Mouse (Mus musculus) limb, embryonic 13.5 days (tissue): Measurements from ENCODE around the gene Ddx31. TPM values are rescaled to one million over a fixed set of nuclear protein-coding genes. Genes with fewer than 3 reads are reported as not detected.

Experiments used
- ATAC-seq: fragments of 200-750 bp; cut with Nextera tagmentation; 2 replicates; pipeline ENCODE4 v1.8.0; 2017; ENCODE audit warnings: low read depth, moderate number of reproducible peaks, moderate TSS enrichment; ENCODE audit not compliant: low FRiP score
- H3K27ac ChIP-seq: fragments of 300-500 bp; sonication (generic); 2 replicates; pipeline ENCODE4 v1.5.1; 2015; ENCODE audit warnings: inconsistent platforms, mild to moderate bottlenecking, moderate library complexity
- H3K27me3 ChIP-seq: fragments of 300-500 bp; sonication (generic); 2 replicates; pipeline ENCODE4 v1.6.1; 2015; ENCODE audit warnings: mild to moderate bottlenecking, inconsistent platforms
- H3K36me3 ChIP-seq: fragments of 300-500 bp; sonication (generic); 2 replicates; pipeline ENCODE4 v1.6.1; 2015; ENCODE audit warnings: inconsistent platforms, mild to moderate bottlenecking, moderate library complexity
- H3K4me1 ChIP-seq: fragments of 300-500 bp; sonication (generic); 2 replicates; pipeline ENCODE4 v1.6.1; 2015; ENCODE audit warnings: inconsistent platforms
- H3K4me2 ChIP-seq: fragments of 300-500 bp; sonication (generic); replicated peaks from 2 replicates; pipeline ENCODE4 v1.6.1; 2015; ENCODE audit warnings: inconsistent platforms, mild to moderate bottlenecking, moderate library complexity
- H3K4me3 ChIP-seq: fragments of 300-500 bp; sonication (generic); 2 replicates; pipeline ENCODE4 v1.5.1; 2015; ENCODE audit warnings: moderate library complexity, mild to moderate bottlenecking, inconsistent platforms
- H3K9ac ChIP-seq: fragments of 300-500 bp; sonication (generic); 2 replicates; pipeline ENCODE4 v1.6.1; 2015; ENCODE audit warnings: mild to moderate bottlenecking, inconsistent platforms
- H3K9me3 ChIP-seq: fragments of 300-500 bp; sonication (generic); 2 replicates; pipeline ENCODE4 v1.6.1; 2016; ENCODE audit warnings: inconsistent platforms
- WGBS: fragments of 180-500 bp; shearing (Covaris S2); methylation state at CpG from one replicate; pipeline ENCODE4 v1.1.7; 2015; 5-methylcytosine and 5-hydroxymethylcytosine counted together
- polyA plus RNA-seq: library from polyadenylated mRNA; unstranded; fragments of >200 nt; fragmentation: Nextera tagmentation; extraction: Ambion mirVana; gene quantifications from 2 replicates; pipeline ENCODE4 v1.2.1, GENCODE M21; 2015

The Ddx31 gene
- polyA plus RNA-seq, 1 experiment from 2014 or later: 15.0 TPM

DNA sequence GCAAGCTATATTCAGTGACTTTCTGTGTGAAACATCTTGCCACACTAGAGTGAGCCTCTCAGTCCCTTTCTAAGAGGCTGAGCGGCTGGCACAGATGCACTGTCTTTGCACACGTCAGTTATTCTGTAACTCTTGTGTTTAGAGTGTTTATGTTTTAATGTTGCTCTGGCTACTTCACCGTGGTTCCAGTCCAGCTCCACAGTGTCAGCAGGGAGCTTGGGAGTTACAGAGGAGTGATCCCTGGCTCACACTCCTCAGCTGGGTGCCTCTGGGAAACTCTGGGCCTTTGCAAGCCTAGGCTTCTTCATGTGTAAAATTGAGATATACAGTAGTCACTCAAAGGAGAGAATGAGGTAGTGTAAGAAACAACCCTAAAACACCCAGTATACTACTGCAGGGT, 41.8 kb downstream of the Ddx31 start:
- Histone ChIP-seq H3K27me3 (no peaks in the 10 kb centered on the region), H3K9ac (no peak overlapping the region), H3K4me2 (no peak overlapping the region), H3K9me3 (no peaks in the 10 kb centered on the region), H3K4me3 (no peak overlapping the region), H3K4me1 (no peaks in the 10 kb centered on the region), H3K27ac (no peak overlapping the region), H3K36me3 (peaks cover 65% of the 10 kb centered on the region)
- WGBS: 94% methylated on average over 3 of the region's 3 CpGs
- ATAC-seq: no peak

DNA sequence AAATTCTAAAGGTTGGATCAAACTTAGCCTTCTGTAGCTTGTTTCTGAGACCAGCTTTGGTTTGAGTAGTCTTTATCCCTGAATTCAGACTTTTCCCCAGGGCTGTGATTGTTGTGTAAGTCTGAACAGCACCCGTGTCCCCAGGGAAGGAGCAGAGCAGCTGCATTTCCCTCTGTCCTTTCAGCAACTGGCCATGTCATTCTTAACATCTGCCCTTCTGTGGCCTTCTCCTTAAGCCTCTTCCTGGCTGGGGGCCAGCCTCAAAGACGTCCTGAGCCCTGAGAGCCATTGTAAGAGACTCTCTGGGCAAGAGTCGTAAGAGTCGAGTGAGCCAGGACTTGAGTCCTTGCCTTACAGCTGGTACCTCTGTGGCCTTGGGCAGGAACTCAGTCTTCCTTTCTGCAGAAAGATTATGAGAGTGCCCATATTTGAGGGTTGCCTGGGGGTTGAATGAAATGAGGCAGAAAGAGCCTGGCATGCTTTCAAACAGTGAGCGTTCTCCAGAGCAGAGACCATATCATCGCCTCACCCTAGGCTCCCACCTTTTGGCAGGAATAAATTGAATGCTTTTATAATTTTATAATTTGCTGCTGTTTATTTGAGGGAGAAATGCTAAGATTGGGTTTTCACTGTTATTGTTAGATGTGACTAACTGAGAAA, 42.8 kb downstream of the Ddx31 start:
- Histone ChIP-seq H3K4me3 (no peak overlapping the region), H3K9me3 (no peaks in the 10 kb centered on the region), H3K4me2 (no peak overlapping the region), H3K27me3 (no peaks in the 10 kb centered on the region), H3K27ac (no peak overlapping the region), H3K4me1 (no peaks in the 10 kb centered on the region), H3K9ac (no peak overlapping the region), H3K36me3 (peaks cover 65% of the 10 kb centered on the region)
- 73% methylated on average over 6 of the region's 6 CpGs for WGBS
- ATAC-seq: no peak

DNA sequence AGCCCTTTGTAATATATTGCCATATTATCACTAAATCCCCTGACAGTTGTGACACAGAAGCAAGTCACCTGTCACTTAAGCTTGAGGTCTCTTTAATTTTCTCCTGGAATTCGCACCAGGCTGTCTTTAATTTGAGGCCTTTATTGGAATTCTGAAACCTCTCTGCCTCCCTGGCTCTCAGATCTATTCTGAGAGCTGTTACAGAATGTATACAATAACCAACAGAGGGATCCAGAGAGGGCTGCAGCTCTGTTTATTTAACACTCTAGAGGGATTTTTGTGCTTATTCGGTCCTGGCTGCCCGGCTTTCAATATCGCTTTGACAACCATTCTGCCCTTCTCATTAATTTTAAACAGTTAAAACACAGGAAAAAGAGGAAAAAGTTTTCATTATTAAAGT, 44.7 kb downstream of the Ddx31 start:
- no peak overlapping the region for H3K4me3 ChIP-seq
- H3K36me3 ChIP-seq: peaks cover 74% of the 10 kb centered on the region
- no peak overlapping the region for H3K27ac ChIP-seq
- no peaks in the 10 kb centered on the region for H3K4me1 ChIP-seq
- no peaks in the 10 kb centered on the region for H3K27me3 ChIP-seq
- WGBS: 59% methylated on average over 4 of the region's 4 CpGs
- H3K9me3 ChIP-seq: no peaks in the 10 kb centered on the region
- no peak overlapping the region for H3K9ac ChIP-seq
- ATAC-seq: no peak
- H3K4me2 ChIP-seq: no peak overlapping the region

DNA sequence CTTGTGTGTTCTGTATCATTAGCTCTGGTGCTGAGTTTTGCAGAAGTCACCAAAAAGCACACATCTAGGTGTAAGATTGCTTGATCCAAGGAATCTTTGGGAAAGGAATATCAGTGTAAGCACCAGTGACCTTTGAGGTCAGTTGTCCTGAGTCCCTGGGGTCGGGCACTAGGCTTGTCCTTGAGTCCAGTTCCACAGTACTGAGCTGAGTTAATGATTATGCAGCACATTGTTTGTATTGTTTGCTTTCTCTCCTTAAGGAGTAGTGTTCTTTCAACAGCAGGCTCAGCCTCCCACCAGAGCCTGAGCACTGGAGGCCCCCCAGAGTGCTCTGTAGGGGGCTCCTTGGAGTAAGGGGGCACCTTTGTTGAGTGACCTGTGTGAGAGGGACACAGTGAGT, 52.6 kb downstream of the Ddx31 start:
- Histone ChIP-seq H3K27me3 (no peaks in the 10 kb centered on the region), H3K9me3 (no peaks in the 10 kb centered on the region), H3K9ac (no peak overlapping the region), H3K27ac (no peak overlapping the region), H3K4me3 (no peak overlapping the region), H3K36me3 (peaks cover 87% of the 10 kb centered on the region), H3K4me2 (no peak overlapping the region), H3K4me1 (no peaks in the 10 kb centered on the region)
- ATAC-seq: no peak
- WGBS: 58% methylated on average over 1 of the region's 1 CpGs

DNA sequence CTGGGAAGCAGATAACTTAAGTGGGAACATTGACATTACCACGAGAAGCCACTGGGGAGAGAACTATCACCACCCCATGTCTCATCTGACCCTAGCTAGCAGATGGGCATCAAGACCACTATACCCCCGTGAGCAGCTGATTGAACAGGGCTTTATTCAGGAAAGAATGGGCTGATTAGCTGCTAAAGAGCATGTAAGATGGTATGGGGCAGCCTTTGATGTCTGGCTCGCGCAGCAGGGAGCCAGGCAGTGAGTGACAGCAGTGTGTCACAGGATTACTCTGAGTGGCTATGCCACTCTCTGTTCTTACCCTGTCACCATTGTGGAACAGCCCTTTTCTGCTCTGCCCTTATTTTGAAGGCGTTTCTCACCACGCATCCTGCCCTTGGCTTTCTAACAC, 53.3 kb downstream of the Ddx31 start:
- H3K4me3 ChIP-seq: no peak overlapping the region
- no peaks in the 10 kb centered on the region for H3K4me1 ChIP-seq
- no peaks in the 10 kb centered on the region for H3K9me3 ChIP-seq
- H3K9ac ChIP-seq: no peak overlapping the region
- no peak overlapping the region for H3K27ac ChIP-seq
- peaks cover 83% of the 10 kb centered on the region for H3K36me3 ChIP-seq
- WGBS: 67% methylated on average over 6 of the region's 6 CpGs
- H3K27me3 ChIP-seq: no peaks in the 10 kb centered on the region
- ATAC-seq: no peak
- H3K4me2 ChIP-seq: no peak overlapping the region

DNA sequence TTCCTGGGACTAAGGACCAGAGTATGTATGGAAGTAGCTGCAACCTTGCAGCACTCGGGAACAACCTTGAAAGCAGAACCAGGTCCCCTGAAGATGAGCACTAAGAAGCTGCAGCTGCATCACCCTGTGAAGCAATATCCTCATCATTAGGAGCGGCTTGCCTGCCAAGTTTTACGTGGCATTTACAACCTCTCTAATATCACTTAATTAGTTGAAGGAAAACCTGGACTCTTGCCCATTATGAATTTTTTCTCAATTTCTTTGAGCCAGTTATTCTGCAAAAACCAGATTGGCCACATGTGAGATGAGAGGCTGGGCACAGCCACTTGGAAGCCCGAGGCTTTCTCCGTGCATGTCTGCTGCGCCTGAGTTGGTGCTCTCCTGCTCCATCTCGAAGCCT, 55.7 kb downstream of the Ddx31 start:
- H3K27me3 ChIP-seq: no peaks in the 10 kb centered on the region
- H3K36me3 ChIP-seq: peaks cover 81% of the 10 kb centered on the region
- WGBS: 74% methylated on average over 7 of the region's 7 CpGs
- no peak overlapping the region for H3K9ac ChIP-seq
- H3K4me1 ChIP-seq: no peaks in the 10 kb centered on the region
- no peak overlapping the region for H3K27ac ChIP-seq
- ATAC-seq: no peak
- H3K4me3 ChIP-seq: no peak overlapping the region
- no peak overlapping the region for H3K4me2 ChIP-seq
- no peaks in the 10 kb centered on the region for H3K9me3 ChIP-seq

DNA sequence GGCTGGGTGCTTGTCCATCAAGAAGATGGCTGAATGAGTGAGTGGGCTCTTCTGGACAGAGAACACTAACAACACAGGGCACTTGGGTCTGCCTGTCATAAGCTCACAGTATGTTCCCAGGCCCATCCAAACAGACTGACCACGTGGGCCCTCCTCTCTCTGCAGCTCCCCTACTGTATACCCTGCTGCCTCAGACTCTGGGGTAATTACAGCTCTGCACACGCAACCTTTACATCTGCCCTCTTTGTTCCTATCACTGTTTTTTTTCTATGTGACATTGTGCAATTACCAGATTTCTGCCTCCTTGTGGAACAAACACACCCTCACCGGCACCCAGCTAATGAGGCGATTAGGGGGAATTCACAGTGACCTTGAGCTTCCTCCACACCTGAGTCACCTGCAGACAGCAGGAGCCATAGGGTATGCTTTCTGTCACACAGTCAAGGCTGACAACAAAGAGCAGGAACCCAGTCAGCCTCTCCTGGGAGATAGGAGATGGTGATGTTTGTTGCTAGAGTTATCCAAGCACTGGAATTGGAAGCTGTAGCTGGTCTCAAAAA, 57.2 kb downstream of the Ddx31 start:
- H3K9me3 ChIP-seq: no peaks in the 10 kb centered on the region
- peaks cover 74% of the 10 kb centered on the region for H3K36me3 ChIP-seq
- 84% methylated on average over 4 of the region's 4 CpGs for WGBS
- no peak overlapping the region for H3K4me2 ChIP-seq
- no peaks in the 10 kb centered on the region for H3K4me1 ChIP-seq
- H3K27me3 ChIP-seq: no peaks in the 10 kb centered on the region
- no peak overlapping the region for H3K9ac ChIP-seq
- no peak overlapping the region for H3K27ac ChIP-seq
- no peak for ATAC-seq
- no peak overlapping the region for H3K4me3 ChIP-seq

DNA sequence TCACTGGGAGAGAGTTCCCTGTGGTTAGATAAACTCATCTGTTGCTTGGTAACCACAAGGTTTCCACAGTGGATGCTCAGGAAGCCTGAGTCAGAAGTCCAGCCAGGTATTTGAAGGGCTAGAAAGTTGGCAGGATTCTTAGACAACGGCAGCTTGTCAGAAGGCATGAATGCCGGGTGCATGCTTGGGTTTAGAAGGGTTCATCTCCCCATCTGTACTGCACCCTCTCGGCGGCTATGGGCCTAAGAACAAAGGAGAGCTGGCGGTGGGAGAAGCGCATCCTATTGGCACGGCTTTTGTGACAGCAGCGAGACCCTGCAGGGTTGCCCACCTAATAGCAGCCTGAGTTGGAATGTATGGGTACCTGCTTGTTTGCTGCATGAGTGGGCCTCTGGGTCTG, 62.1 kb downstream of the Ddx31 start:
- peaks cover 19% of the 10 kb centered on the region for H3K27me3 ChIP-seq
- no peaks in the 10 kb centered on the region for H3K9me3 ChIP-seq
- peaks cover 59% of the 10 kb centered on the region for H3K36me3 ChIP-seq
- H3K4me1 ChIP-seq: no peaks in the 10 kb centered on the region
- H3K27ac ChIP-seq: no peak overlapping the region
- no peak for ATAC-seq
- no peak overlapping the region for H3K4me2 ChIP-seq
- no peak overlapping the region for H3K4me3 ChIP-seq
- no peak overlapping the region for H3K9ac ChIP-seq
- WGBS: 94% methylated on average over 8 of the region's 8 CpGs

DNA sequence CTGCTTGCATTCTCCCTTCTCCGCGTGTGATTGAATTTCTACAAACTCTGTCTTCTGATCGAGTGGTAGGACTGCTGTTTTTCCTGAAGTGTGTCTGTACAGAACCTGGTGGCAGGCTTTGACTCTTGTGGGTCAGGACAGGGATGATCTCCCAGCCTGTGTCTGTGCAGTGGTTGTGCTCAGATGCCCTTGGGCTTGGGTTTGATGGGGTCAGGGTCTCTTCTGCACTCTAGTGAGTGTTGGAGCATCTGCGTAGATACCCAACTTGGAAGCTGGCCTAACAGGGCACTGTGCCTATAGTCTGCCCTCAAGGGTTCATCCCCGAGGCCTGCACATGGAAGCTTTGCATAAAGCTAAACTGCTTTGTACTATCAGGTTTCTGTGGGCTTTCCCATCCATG, 63.7 kb downstream of the Ddx31 start:
- Histone ChIP-seq H3K4me3 (no peak overlapping the region), H3K4me1 (peaks cover 11% of the 10 kb centered on the region), H3K27ac (no peak overlapping the region), H3K9me3 (no peaks in the 10 kb centered on the region), H3K9ac (no peak overlapping the region), H3K36me3 (peaks cover 51% of the 10 kb centered on the region), H3K4me2 (no peak overlapping the region), H3K27me3 (peaks cover 35% of the 10 kb centered on the region)
- no peak for ATAC-seq
- WGBS: 87% methylated on average over 5 of the region's 5 CpGs

DNA sequence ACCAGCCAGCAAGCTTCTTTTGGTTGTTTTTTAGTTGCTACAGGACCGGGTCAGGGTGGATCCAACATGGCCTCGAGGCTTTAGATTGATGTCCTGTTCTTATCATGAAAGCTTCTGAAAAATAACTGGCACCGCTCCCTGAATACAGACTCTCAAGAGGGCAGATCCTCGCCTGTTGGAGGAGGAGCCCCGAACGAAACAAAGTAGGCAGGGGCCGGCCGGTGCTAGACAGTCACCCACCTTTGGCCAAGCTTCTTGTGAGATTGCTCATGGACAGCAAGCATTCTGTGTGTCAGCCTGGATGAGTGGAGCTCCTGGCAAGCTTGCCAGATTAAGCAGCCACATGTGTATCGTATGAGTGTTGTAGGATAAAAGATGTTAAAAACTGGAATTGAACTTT, 64.6 kb downstream of the Ddx31 start:
- no peaks in the 10 kb centered on the region for H3K9me3 ChIP-seq
- ATAC-seq: no peak
- 91% methylated on average over 9 of the region's 9 CpGs for WGBS

DNA sequence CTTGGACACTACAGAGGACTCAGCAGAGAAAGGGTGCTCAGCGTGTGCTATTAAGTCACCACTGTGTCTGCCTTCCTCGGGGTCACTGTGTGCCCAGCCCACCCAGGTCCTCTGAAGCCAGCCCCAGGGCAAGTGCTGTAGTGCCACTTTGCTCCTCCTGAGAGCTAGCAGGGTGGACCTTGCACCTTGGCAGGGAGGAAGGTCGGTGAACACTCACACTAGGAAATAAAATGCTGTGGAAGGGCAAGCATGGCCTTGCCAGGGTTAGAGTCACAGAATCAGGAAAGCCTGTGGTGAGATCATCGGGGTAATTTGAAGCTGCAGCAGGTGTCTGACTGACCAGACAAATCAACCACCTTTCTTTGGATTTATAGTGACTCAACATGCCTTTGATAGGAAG, 65.4 kb downstream of the Ddx31 start:
- WGBS: 74% methylated on average over 4 of the region's 4 CpGs
- Histone ChIP-seq H3K27ac (no peak overlapping the region), H3K27me3 (peaks cover 51% of the 10 kb centered on the region), H3K4me2 (no peak overlapping the region), H3K9me3 (no peaks in the 10 kb centered on the region), H3K4me1 (peaks cover 14% of the 10 kb centered on the region), H3K36me3 (peaks cover 37% of the 10 kb centered on the region), H3K9ac (no peak overlapping the region), H3K4me3 (no peak overlapping the region)
- no peak for ATAC-seq

More for the DNA sequence above, 64.6 kb downstream of the Ddx31 start:
- Histone ChIP-seq H3K27me3 (peaks cover 44% of the 10 kb centered on the region), H3K9ac (no peak overlapping the region), H3K36me3 (peaks cover 45% of the 10 kb centered on the region), H3K4me3 (no peak overlapping the region), H3K4me1 (peaks cover 14% of the 10 kb centered on the region), H3K4me2 (no peak overlapping the region), H3K27ac (no peak overlapping the region)

DNA sequence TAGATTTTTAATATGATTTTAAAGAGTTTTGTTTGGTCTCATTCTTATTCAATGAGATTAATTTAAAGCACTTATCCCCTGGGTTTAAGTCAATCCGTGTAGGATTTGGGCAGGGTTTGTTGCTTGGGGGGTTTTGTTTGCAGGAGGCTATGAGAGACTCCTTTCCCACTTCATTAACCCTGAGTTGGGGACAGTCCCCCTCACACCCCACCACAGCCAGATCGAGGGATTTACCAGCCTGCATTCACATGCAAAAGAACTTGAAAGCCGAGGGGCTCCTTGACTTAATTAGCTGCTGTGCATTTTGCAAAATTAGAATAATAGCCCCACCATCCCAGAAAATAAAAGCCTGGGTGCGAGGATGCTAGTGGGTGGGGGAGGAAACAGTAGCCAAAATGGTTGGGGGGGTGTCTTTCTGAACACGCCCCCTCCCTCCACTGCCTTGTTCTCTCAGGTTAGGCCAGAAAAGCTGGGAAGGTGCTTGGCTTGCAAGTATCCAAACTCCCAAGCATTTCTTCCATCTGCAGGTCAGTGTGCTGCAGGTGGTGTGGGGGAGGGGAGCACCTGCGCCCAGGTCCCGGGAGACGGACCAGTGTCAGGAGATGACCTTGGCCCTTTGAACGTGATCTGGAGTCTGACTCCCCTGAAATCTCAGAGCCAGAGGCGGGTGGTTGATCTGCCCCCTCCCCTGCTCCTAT, 67.6 kb downstream of the Ddx31 start:
- H3K4me3 ChIP-seq: peak overlapping the region; percentile 26
- no peak for ATAC-seq
- H3K36me3 ChIP-seq: peaks cover 28% of the 10 kb centered on the region
- H3K9me3 ChIP-seq: no peaks in the 10 kb centered on the region
- 3% methylated on average over 10 of the region's 10 CpGs for WGBS
- peak overlapping the region; percentile 44 for H3K4me2 ChIP-seq
- no peak overlapping the region for H3K27ac ChIP-seq
- peaks cover 20% of the 10 kb centered on the region for H3K4me1 ChIP-seq
- no peak overlapping the region for H3K9ac ChIP-seq
- H3K27me3 ChIP-seq: peaks cover 74% of the 10 kb centered on the region
